Mouse (Mus musculus) layer of hippocampus, adult 2 months (tissue): ENCODE measurements around the gene Crmp1. TPM values are rescaled to one million over a fixed set of nuclear protein-coding genes. Genes with fewer than 3 reads are reported as not detected.

Experiments
- DNase-seq, 2 experiments: peaks; one replicate each; pipeline ENCODE4 v3.0.0; 2022; ENCODE audit warnings: low spot score in 2 of 2
- H3K27ac ChIP-seq: fragments of 200-600 bp; 2 replicates; pipeline ENCODE4 v1.8.1; 2022
- H3K4me3 ChIP-seq: fragments of 200-600 bp; 2 replicates; pipeline ENCODE4 v1.8.1; 2022; ENCODE audit warnings: mild to moderate bottlenecking
- CTCF ChIP-seq: fragments of 200-600 bp; conservative IDR thresholded peaks from 2 replicates; pipeline ENCODE4 v1.8.1; 2022; ENCODE audit warnings: antibody characterized with exemption, mild to moderate bottlenecking, moderate library complexity
- total RNA-seq, 2 experiments: library from RNA; stranded (reverse); gene quantifications; 2 replicates each; pipeline ENCODE4 v1.2.3; 2021

The Crmp1 gene
- total RNA-seq, 2 experiments from 2014 or later, result 234 to 238 TPM

DNA sequence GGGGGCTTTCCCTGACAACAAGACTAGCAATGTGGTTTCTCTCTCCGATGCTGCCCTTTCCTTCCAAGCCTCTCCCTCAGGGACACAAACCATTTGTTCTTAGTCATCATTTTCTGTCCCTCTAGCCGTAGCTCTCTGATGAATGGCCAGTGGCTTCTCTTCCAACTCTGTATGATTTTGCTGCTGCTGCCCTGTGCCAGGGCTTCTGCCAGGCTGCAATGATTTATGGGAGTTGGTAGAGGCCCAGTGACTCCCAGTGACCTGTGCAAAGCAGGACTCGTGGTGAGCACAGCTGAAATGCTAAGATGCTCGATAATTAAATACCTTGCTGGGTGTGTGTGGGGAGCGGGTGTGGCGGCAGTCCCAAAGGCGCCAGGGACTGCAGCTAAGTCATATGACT lies 26.5 kb upstream of the Crmp1 start:
- no peak for DNase-seq
- Histone ChIP-seq H3K27ac (no peak overlapping the region), H3K4me3 (no peak overlapping the region)
- no peak for TF ChIP-seq CTCF

- no peak overlapping the region for H3K4me3 ChIP-seq
- H3K27ac ChIP-seq, result peak overlapping the region; percentile 64; the same call in 1 of the 2 replicates
- TF ChIP-seq CTCF, result no peak
- no peak for DNase-seq
Measured at GRCm38 (mm10) chr5:37219615-37220014, 22.1 kb upstream of the Crmp1 start.

DNA sequence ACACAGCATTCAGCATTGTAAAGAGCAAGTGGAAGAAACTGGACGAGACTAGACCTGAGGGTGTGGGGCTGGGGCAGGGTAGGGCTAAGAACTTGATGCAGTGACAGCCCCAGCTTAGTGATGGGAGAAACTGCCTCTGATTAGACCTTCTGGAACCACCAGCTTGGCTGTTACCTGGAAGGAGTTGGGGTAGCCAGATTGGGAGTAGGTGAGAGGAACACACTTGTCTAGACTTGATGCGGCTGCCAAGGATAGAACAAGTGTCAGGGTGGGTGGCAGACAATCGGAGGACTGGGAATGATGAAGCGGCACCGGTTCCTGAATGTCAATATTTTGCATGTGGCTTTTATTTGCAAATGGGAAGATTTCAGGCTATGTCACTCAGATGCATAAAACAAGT lies 21.2 kb upstream of the Crmp1 start:
- DNase-seq, result no peak
- H3K4me3 ChIP-seq, result no peak overlapping the region
- no peak for TF ChIP-seq CTCF

DNA sequence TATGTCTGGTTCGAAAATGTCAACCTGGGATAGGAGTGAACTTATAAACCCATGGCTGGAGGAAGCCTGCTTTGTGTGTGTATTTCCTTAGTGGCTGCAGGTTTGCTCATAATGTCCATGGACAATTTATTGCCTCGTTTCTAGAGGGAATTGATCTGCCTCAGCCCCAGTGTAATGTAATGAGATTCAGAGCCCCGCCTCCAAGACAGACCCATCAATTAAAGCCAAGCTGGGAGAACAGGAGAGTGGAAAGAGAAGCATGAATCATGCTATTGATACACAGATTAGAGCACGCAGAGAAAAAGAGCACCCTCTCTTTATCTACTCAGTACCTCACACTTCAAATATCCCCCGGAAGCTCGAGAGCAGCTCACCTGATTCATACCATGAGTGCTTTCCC lies 20.2 kb upstream of the Crmp1 start:
- no peak overlapping the region for H3K4me3 ChIP-seq
- DNase-seq, result no peak
- no peak overlapping the region for H3K27ac ChIP-seq
- no peak for TF ChIP-seq CTCF

More for the DNA sequence above, 21.2 kb upstream of the Crmp1 start:
- no peak overlapping the region for H3K27ac ChIP-seq

GRCm38 (mm10) chr5:37222316-37222715 lies 19.4 kb upstream of the Crmp1 start:
- no peak for DNase-seq
- Histone ChIP-seq H3K27ac (no peak overlapping the region), H3K4me3 (no peak overlapping the region)
- no peak for TF ChIP-seq CTCF

- TF ChIP-seq CTCF, result no peak
- no peak for DNase-seq
- Histone ChIP-seq H3K27ac (no peak overlapping the region), H3K4me3 (no peak overlapping the region)
Measured at GRCm38 (mm10) chr5:37225708-37226107, 16.0 kb upstream of the Crmp1 start.

GRCm38 (mm10) chr5:37227956-37228680 lies 13.6 kb upstream of the Crmp1 start:
- TF ChIP-seq CTCF, result no peak
- Histone ChIP-seq H3K27ac (peak overlapping the region; percentile 71), H3K4me3 (no peak overlapping the region)
- no peak for DNase-seq

GRCm38 (mm10) chr5:37228894-37229293 lies 12.8 kb upstream of the Crmp1 start:
- Histone ChIP-seq H3K4me3 (no peak overlapping the region), H3K27ac (peak overlapping the region; percentile 71)
- DNase-seq, result no peak
- no peak for TF ChIP-seq CTCF

- peak overlapping the region; percentile 82 for H3K27ac ChIP-seq
- peak; percentile 68 to 82 for DNase-seq
- no peak for TF ChIP-seq CTCF
- H3K4me3 ChIP-seq, result no peak overlapping the region
Measured at GRCm38 (mm10) chr5:37233010-37233557, 8.7 kb upstream of the Crmp1 start.

DNA sequence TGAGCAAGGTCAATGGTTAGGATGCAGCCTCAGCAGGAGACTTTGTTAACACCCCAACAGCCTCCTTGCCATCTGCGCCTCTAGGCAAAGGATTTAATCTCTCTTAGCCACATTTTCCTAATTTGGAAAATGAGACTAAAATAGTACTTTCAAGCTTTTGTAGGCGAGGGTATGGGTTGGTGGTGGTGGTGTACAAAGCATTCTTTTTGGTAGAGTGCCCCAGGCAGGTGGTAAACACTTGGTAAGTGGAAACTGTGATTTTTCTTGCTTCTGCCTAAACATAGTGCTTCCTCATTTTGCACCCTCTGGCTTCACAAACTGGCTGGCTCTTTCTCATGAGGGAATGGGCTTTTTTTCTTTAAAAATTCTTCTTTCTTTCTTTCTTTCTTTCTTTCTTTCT lies 3.1 kb upstream of the Crmp1 start:
- peak overlapping the region; percentile 39; the same call in 1 of the 2 replicates for H3K27ac ChIP-seq
- no peak for DNase-seq
- no peak overlapping the region for H3K4me3 ChIP-seq
- no peak for TF ChIP-seq CTCF

DNA sequence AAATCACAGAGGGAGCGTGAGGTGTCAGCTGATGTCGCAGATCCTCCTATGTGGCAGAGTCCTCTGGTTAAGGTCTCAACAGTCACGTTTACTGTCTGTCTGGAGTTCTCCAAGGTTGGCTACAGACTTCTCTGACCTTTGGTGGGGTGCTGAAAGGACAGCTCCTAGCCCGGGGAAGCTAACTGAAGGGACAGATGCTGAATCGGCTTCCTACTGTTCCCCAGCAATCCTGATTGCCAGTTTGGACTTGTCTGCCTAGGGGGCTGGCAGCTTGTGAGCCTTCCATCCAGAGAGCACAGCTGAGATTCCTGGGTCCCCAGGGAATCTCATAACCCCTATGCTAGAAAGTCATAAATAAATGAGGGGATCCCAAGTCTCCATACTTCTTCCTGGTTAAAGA lies 1.2 kb upstream of the Crmp1 start:
- TF ChIP-seq CTCF, result no peak
- no peak overlapping the region; the same call in 1 of the 2 replicates for H3K27ac ChIP-seq
- H3K4me3 ChIP-seq, result no peak overlapping the region
- no peak for DNase-seq

GRCm38 (mm10) chr5:37241224-37241623 lies 516 bp upstream of the Crmp1 start:
- no peak for TF ChIP-seq CTCF
- Histone ChIP-seq H3K27ac (peak overlapping the region; percentile 94), H3K4me3 (peak overlapping the region; percentile 90)
- no peak for DNase-seq

DNA sequence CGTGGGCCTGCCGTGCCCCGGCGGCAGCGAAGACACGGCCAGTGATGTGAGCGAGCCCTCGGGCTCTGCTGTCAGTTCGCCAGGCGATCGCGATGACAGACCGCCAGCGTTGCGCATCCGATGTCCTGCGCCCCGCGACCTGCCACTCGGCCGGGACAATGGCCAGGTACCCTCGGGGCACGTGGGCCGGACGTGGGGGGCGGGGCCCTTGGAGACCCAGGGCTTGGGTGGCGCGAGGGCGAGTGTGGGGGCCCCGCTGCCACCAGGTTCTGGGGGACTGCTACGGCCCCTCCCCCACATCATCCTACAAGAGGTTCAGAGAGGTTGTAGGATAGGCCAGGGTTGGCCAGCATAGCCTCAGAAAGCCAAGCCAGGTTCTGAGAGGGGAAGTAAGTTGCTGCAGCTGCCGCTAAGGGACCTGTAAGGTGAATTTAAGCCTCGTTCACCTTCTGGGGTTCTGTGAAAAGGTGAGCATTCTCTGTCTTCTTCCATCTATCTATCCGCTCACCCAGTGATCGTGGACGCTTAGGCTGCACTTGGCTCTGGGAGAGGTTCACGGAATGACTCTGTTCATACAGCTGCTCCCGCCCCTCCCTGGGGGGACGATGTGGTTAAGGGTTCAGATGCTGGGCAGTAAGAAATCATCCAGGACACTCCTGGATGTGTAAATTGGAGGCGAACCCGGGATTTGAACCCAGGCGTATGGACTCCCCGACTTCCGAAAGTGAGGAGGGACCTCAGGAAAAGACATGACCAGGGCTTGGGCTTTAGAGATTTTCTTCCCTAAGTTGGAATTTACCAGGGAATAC lies 824 bp downstream of the Crmp1 start:
- DNase-seq, result no peak
- H3K4me3 ChIP-seq, result peak overlapping the region; percentile 90
- no peak for TF ChIP-seq CTCF
- H3K27ac ChIP-seq, result peak overlapping the region; percentile 94
